Mouse (Mus musculus): ENCODE results near the gene Olfr96. TPM values are rescaled to one million over a fixed set of nuclear protein-coding genes. Genes with fewer than 3 reads are reported as not detected.
A peak's percentile ranks its signal among the peaks of the same experiment; 100 is the strongest.
"Not testable (repeated sequence)": the region's sequence is repeated elsewhere in the genome, so short reads cannot be mapped to it uniquely, and the experiment has no call there.

The Olfr96 gene
- not detected for total RNA-seq (2021)

DNA sequence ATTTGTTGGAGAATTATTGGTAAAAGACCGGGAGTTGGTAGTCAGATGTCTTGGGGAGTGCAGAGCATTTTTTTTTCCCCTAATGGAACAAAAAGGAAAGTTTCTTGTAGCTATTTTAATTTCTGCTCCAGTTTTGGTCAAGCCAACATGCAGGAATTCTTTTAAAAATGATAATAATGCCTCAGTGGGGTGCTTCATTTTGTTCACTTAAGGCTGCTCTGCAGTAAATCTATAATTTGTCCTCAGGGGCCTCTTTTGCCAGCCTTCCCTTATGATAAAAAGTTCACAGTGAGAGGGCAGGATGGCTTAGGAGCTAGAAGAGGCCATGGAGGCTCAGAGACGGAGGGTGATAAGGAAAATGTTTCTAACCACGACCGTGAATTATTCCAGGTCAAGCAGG, at the start of gene Olfr96:
TSS of gene Olfr96 (plus strand) at position 301 of the 400 bp plus-strand sequence.
- no peak for DNase-seq
- intact Hi-C loops (cut with DNase I), result no loop called here

- DNase-seq, result no peak
- intact Hi-C loops (cut with DNase I), result no loop called here
Measured at GRCm38 (mm10) chr17:37185474-37185873, 34.5 kb upstream of the Olfr96 start.

- DNase-seq, result no peak
- intact Hi-C loops (cut with DNase I), result no loop called here
Measured at GRCm38 (mm10) chr17:37190711-37191110, 29.2 kb upstream of the Olfr96 start.

DNA sequence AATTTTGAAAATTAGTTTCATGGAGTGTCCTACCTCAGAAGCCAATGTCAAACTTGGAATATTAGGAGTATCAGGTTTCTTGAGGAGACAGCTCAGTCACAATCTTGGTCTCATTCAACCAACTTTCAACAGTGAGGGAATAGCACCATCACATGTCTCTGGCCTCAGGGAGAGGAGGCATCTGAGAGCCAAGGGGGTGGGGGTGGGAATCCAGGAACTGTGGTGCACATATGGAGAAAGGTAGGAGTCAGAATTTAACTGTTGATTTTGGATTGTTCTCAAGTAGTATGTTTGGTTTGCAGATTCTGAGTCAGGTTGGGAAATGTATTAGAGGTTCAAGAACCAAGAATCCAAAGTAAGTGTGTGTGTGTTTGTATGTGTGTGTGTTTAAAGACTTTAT, 26.9 kb upstream of the Olfr96 start:
- intact Hi-C loops (cut with DNase I), result no loop called here
- DNase-seq, result no peak

DNA sequence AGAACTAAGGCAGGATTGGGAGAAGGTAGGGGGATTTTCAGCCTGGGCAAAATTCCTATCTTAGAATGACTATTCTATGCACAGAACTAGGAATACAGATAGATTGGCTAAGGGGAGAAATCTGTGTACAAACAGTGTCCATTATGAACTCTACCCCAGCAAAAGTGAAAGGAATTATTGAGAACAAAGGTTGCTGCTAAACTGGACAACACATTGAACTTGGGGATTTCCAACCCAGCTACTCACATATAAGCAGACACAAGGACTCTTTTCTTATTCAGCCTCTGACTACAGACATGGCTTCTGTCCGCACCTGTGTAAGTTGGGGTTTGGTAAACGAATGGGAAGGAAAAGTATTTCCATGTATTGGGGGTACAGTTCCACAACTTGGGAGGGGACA, 26.3 kb upstream of the Olfr96 start, which contains the start of gene Ubd:
TSS of gene Ubd (plus strand) at position 237 of the 400 bp plus-strand sequence.
- DNase-seq, result no peak
- intact Hi-C loops (cut with DNase I), result no loop called here

DNA sequence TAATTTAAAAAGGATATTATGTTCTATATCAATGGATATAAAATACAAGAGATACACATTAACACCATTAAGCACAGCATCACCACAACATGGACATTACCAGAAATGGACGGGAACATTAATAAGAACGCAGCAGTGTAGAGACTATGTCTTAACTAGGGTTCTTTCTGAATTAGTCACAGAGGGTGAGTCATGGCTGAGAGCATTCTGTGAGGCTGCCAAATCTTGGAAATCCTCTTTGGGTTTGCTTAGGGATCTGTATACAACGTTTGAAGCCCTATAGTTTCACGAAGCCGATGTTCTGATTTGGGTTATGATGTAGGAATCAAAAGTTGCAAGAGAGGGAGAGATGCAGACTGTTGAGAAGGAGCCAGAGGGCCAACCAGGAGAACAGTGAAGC, 25.2 kb upstream of the Olfr96 start:
- DNase-seq, result no peak
- intact Hi-C loops (cut with DNase I), result no loop called here

DNA sequence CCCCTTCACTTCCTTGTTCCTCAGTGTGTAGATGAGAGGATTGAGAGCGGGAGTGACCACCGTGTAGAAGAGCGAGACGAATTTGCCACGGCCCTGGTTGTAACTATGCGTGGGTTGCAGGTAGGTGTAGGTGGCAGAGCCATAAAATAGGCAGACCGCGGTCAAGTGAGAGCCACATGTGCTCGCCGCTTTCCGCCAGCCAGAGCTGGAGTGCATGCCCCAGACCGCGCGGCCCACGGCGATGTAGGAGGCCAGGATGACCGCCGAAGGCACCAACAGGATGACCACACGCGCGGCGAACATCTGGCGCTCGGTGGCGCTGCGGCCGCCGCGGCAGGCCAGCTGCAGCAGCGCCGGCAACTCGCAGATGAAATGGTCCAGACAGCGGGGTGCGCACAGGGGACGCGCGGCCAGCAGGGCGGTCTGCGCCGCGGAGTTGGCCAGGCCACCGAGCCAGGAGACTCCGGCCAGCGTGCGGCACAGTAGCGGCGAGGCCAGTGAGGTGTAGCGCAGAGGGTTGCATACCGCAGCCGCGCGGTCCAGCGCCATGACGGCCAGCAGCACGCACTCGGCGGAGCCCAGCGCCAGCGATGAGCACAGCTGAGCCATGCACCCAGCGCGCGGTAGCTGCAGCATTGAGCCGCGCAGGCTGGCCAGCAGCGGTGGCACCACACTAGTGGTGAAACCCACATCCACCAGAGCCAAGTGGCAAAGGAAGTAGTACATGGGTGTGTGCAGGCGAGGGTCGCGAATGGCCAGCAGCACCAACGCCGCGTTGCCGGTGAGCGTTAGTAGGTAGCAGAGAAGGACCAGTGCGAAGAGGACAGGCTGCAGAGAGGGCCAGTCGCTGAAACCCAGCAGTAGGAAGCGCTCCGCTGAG, 22.9 kb upstream of the Olfr96 start:
- peak in 1 of 2 experiments; percentile 2 for DNase-seq
- intact Hi-C loops (cut with DNase I), result no loop called here

- intact Hi-C loops (cut with DNase I), result loop anchor here (5.0 kb wide), 1 partner anchor 309 kb away; the partner anchor contains the start of gene Trim40
- DNase-seq, result no peak
Measured at GRCm38 (mm10) chr17:37200894-37201293, 19.1 kb upstream of the Olfr96 start, which contains the start of gene Olfr94. Gene Olfr94, minus strand, starts transcription at chr17:37200994.

GRCm38 (mm10) chr17:37203206-37203916, 16.6 kb upstream of the Olfr96 start:
- peak; percentile 76 to 79 for DNase-seq
- intact Hi-C loops (cut with DNase I), result loop anchor here (1.0 to 5.0 kb wide), 2 partner anchors 120 to 311 kb away; partner anchors contain the start of gene Trim40

DNA sequence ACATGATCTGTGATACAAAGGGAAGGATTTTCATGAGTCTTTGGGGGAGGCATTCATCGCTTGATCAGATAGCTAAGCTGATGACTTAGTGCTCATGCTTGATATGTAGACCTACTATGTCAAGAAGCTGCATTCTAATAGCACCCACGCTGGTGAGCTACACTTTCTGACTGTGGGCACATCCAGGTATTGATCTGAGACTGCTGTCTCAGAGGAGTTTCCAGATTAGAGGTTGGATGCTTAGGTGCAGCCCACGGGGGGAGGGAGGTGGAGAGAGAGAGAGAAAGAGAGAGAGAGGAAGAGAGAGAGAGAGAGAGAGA, 16.1 kb upstream of the Olfr96 start:
- intact Hi-C loops (cut with DNase I), result loop anchor here (1.0 to 5.0 kb wide), 2 partner anchors 121 to 312 kb away; partner anchors contain the start of gene Trim40

DNA sequence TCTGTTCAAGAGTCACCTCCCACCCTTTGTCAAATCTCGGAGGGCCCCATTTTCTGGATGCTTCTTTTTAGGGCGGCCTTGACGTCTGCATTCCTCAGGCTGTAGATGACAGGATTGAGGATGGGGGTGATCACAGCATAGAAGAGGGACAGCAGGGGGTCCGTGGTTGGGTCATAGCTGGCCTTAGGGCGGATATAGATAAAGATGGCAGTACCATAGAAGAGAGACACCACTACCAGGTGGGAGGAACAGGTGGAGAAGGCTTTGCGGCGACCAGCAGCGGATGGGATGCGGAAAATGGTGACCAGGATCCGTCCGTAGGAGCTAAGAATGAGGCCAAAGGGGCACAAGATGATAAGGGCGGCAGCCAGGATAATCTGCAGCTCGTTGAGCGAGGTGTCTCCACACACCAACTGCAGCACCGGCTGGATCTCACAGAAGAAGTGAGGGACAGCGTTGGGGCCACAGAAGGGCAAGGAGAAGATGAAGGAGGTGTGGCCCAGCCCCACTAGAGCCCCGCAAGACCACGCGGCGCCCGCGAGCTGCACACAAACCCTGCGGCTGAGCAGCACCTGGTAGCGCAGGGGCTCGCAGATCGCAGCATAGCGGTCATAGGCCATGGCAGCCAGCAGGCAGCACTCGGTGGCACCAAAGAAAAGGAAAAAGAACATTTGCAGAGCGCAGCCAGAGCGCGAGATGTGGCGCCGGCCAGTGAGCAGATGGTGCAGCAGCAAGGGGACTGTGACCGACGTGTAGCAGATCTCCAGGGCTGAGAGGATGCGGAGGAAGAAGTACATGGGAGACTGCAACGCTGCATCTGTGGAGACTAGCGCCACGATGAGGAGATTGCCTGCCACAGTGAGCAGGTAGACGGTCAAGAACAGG, 8.8 kb upstream of the Olfr96 start:
- intact Hi-C loops (cut with DNase I), result no loop called here
- no peak for DNase-seq

More for the DNA sequence above, 16.1 kb upstream of the Olfr96 start:
- no peak for DNase-seq

GRCm38 (mm10) chr17:37213018-37213417, 6.9 kb upstream of the Olfr96 start, which contains the start of gene Olfr95:
Gene Olfr95, minus strand, starts transcription at chr17:37213118.
- intact Hi-C loops (cut with DNase I), result no loop called here

GRCm38 (mm10) chr17:37218486-37218885, 1.5 kb upstream of the Olfr96 start:
- intact Hi-C loops (cut with DNase I), result no loop called here
- DNase-seq, result peak in 1 of 2 experiments; percentile 2

More at GRCm38 (mm10) chr17:37213018-37213417, 6.9 kb upstream of the Olfr96 start, which contains the start of gene Olfr95:
- no peak for DNase-seq

- DNase-seq, result no peak
- intact Hi-C loops (cut with DNase I), result no loop called here
Measured at GRCm38 (mm10) chr17:37221879-37222278, 1.9 kb downstream of the Olfr96 start.

DNA sequence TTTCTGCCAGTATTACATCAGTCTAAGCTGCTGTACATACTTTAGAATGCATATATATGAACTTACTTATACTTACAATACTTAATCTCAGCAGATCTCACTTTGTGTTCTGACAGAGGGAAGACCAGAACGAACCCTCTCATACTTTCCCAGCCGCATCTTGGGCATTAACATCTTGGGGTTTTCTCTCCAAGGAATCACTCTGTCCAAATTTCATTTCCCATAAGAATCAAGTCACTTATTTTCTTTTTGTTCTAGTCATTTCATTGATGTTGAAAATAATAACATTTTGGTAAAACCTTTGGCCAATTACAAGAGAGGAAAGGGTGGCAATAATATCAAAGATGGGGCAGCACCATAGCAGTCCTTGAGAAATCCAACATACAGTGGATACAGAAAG, 17.3 kb downstream of the Olfr96 start, which contains the start of gene Olfr97:
TSS of gene Olfr97 (minus strand) at position 101 of the 400 bp plus-strand sequence.
- intact Hi-C loops (cut with DNase I); DNase-seq: not testable (repeated sequence)

DNA sequence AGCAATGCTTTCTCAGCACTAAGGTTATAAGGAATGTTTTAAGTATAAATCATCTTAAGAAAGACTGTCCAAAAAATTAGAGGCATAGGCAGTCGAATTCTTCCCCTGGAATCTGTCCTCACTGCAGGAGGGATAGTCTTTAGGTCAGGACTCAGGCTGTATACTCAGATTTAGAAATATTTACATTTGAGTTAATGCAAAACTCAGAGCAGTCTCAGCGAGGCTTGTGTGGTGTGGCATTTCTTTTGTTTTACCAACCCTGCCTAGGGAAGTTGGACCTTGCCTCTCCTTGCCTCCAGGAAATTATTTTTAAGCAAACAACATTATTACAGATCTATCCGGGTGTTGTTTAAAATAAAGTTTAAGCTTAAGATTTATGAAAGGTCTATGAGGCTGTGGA, 22.3 kb downstream of the Olfr96 start:
- no peak for DNase-seq
- intact Hi-C loops (cut with DNase I), result no loop called here

- intact Hi-C loops (cut with DNase I), result no loop called here
- DNase-seq, result peak; percentile 15 to 19
Measured at GRCm38 (mm10) chr17:37246715-37247114, 26.8 kb downstream of the Olfr96 start.

DNA sequence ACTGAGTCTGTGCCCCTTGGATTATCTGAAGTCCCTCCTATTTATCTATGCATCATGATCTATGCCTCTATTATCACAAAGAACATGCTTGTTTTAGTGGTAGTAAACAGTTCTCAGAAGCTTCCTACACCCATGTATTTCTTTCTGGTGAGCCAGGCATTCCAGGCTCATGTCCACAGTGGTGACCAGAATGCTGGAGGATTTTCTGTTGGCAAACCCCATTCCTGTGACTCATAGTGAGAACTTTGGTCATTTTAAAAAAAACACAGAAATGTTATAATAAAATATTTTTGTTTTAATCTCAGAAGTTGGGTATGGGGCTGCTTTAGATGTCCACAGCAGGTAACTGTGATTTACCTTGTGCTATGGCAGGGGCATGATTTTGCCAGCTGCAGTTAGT, 29.5 kb downstream of the Olfr96 start:
- intact Hi-C loops (cut with DNase I), result no loop called here
- DNase-seq, result no peak

DNA sequence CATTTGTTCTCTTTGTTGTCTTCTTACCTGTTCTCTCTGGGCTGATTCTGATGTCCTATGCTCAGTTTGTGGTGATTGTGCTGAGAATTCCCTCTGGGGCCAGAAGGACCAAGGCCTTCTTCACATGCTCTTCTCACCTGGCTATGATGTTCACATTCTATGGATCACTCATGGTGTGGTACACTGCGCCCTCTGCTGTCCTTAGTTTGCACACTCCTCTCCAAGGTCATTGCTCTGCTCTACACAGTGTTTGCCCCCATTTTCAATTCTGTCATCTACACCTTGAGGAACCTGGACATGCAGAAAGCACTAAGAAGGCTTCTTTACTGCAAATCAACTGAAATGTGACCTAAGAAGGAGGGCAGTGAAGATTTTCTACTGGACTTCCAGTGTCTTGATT, 30.6 kb downstream of the Olfr96 start:
- intact Hi-C loops (cut with DNase I), result no loop called here
- peak in 1 of 2 experiments; percentile 3 for DNase-seq

- no peak for DNase-seq
- intact Hi-C loops (cut with DNase I), result no loop called here
Measured at GRCm38 (mm10) chr17:37263626-37264025, 43.7 kb downstream of the Olfr96 start, which contains the start of gene Olfr98. Gene Olfr98, minus strand, starts transcription at chr17:37263749.
